Mouse (Mus musculus) cerebellum, adult 18-20 months (tissue): ENCODE results near the gene Erg.

Experiments
- DNase-seq, 2 experiments: peaks; one replicate each; pipeline ENCODE4 v3.0.0; 2021

The Erg gene

DNA sequence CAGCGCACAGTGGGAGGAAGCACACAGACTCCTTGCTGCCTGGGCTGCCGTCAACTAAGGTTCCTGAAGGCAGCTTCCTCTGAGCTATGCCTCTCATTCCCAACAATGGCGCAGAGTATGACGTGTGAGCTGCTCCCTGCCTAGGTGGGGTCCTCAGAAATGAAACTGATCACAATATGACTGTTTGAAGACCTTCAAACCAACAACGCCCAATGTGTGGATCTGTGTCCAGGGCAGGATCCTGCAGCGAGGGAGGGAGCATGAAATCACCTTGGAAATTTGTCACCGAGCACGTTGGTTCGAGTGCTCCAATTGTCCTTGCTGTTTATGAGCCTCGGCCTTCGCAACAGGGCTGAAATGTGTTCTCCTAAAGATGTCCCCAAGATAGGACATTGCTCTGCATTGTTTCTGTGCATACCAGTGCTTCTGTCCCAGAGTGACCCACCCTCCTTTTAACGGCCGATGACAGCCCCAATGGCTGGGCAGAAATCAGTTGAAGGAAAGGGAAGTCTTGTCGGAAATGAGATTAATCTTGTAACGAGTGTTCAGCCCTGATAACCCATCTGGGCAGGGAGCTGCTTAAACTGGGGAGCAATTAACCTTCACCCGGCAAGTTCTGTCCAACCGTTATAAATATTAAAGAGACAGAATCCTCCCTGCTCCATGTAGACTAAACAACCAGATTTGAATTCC lies 147.4 kb downstream of the Erg start:
- no peak for DNase-seq

- DNase-seq, result no peak
Observed at GRCm38 (mm10) chr16:95436611-95437010, 149.8 kb downstream of the Erg start.

DNA sequence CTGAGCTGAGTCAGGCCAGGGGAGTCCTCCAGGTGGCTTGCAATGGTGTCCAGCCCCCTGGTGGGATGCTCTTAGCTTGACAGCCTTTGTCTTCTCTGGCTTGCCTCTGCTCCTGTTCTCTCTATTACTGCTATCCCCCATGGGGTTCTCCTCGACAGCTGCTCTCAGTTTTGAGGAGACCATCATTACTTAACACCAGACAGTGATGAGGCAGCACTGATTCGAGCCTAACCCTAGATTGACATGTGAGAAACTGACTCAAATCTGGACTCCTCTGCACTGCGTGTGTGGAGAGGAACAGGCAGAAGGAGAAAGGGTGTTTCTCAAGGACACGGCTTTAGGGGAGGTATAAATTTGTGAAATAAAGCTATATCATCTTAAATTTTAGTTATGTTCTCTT lies 150.3 kb downstream of the Erg start:
- no peak for DNase-seq

DNA sequence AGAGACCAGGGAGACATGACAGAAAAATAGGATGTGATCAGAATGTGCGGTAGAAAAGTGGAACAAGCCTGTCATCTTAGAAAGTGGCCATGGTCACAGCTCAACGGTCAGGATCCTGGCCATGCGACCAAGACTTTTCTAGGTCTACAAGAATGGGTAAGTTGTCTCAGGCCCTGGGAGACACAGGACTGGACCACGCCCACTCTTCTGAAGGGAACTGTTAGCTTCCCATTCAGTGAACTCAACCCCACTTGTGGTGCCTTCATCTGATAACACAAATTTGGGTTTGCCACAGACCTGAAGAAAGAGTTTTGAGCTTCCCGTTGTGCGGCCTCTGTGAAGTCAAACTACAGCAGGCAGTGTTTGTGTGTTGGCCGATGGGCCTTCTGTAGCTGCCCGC lies 152.0 kb downstream of the Erg start:
- no peak for DNase-seq

- DNase-seq, result no peak
Observed at GRCm38 (mm10) chr16:95432540-95432971, 153.8 kb downstream of the Erg start.

- DNase-seq, result no peak
Observed at GRCm38 (mm10) chr16:95429851-95430250, 156.5 kb downstream of the Erg start.

DNA sequence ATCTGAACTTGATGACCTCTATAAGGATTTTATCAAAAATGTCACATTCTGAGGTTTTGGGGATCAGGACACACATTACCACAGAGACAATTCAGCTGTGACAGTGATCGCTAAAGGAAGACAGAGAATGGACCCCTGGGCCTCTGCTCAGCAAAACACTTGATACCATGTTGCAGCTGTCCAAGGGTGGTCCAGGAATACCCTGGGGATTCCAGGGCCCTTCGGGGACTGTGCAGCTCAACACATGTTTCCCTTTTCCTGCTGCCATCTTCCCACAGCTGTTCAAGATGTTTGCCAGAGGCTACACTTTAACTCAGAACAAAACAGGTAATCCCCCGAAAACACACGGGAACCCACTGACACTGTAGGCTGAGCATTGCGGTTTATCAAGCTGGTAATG lies 158.2 kb downstream of the Erg start:
- DNase-seq, result no peak

DNA sequence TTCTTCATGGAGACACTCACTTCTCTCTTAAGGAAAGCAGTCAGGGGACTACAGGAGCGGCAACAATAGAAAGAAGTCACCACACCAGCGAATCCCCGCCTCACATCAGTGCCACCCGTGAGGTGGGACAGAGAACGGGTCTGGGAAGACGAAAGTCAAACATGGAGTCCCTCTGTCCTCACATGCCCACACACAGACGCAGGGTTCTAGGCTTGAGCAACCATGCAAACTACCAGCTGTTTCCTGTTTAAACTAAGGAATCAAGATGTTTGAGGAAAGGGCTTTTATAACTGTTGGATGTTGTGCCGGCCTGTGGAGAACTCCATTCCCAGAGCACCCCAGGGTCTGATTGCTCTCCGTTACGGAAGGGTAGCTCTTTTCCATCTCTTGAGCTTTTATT lies 158.9 kb downstream of the Erg start:
- DNase-seq, result no peak

DNA sequence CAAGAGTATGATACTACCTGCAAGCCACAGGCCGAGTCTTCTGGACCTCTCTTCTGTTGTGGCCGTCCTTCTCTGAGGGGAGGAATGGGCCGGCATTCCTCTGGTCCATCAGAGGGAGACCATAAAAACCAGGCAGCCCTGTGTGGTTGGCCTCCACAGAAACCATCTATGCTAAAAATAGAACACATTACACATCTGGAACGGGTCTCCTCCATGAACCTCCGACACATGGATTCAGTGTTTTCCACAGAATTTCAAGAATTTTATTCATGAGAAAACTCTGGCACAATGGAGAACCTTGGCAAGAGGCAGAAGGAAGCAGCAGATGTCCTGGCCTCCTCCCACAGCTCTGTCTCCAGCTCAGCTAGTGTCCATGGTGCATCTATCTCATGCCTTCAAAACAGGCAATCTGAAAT lies 163.7 kb downstream of the Erg start:
- peak; percentile 59 to 76 for DNase-seq

- no peak for DNase-seq
Observed at GRCm38 (mm10) chr16:95421235-95421886, 165.0 kb downstream of the Erg start.

DNA sequence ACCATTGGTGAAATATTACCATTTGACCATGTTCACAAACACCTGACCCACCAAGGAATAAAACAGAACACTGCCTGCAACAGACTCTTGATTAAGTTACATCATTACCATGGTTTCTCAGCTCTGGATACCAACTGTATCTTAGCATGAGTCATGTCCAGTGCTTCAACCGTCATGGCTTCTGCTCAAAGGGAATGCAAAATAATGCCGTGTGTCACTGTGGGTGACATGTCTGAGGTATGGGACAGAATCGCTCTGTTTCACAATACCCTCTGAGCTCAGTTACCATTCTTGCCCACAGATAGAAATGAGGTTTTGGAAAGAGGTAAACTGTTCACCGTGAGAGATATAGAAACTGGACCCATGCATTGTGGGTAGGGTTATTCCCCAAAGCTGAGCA lies 170.5 kb downstream of the Erg start:
- no peak for DNase-seq

- DNase-seq, result no peak
Observed at GRCm38 (mm10) chr16:95415372-95415771, 171.0 kb downstream of the Erg start.

DNA sequence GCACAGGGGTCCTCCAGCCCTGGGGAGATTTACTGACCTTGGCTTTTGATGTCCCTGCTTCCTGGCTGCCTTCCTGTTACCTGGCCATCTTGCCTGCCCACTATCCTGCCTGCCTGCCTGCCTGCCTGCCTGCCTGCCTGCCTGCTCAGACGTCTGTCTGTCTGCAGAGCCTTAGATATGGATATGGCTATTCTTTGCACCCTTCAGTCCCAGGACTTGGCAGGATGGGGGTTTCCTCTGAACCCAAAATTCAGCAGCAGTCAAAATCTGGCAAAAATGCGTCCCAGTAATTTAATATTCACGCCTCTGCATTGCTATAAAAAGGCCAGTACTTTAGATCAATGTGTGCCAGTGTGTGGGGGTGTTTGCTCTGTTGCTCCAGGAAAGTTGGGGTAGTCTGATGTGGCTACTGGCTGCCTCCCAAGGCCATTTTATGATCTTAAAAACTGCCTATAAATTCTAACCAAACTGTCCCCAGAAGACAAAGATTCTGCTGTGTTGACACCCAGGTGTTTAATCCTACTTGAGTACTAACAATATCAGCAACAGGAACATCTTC lies 172.9 kb downstream of the Erg start:
- DNase-seq, result no peak

GRCm38 (mm10) chr16:95408096-95408495 lies 178.3 kb downstream of the Erg start:
- DNase-seq, result no peak

- DNase-seq, result no peak
Observed at GRCm38 (mm10) chr16:95405496-95405895, 180.9 kb downstream of the Erg start.

- DNase-seq, result peak; percentile 26 to 33
Observed at GRCm38 (mm10) chr16:95403453-95403852, 182.9 kb downstream of the Erg start.

GRCm38 (mm10) chr16:95401869-95402268 lies 184.5 kb downstream of the Erg start:
- peak; percentile 38 to 48 for DNase-seq

- DNase-seq, result no peak
Observed at GRCm38 (mm10) chr16:95398761-95399343, 187.5 kb downstream of the Erg start.

- no peak for DNase-seq
Observed at GRCm38 (mm10) chr16:95390787-95391186, 195.6 kb downstream of the Erg start.

DNA sequence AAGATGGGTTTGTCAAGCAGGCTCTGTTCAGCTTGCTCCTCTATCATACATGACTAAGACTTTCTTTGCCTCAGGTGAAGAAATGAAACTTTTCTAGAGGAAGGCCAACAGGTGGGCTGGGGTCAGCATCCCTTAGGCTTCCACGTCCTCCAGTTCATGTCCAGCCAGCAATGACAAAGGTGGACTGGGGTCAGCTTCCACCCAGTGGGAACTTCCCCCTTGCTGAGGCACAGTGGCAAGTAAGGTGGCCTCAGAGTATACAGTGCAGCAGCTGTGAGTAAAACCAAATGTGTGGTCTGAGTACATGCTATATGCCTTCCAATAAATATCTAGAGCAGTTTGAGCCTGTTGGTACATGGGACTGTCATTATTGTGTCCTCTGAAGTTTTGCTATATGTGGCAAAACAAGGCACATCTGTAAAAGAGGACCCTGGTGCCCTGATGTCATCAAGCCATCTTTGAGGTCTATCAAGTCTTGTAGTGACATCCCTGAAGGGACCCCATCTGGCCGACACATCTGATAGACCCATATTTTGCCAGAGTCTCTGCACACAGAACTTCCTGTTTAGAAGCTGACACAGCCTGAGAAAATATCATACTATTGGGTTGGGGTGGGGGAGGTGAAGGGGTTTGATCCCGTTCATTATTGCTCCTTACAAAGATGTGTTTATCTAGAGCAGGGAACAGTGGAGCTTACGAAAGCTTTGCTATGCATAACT lies 197.4 kb downstream of the Erg start:
- DNase-seq, result no peak

DNA sequence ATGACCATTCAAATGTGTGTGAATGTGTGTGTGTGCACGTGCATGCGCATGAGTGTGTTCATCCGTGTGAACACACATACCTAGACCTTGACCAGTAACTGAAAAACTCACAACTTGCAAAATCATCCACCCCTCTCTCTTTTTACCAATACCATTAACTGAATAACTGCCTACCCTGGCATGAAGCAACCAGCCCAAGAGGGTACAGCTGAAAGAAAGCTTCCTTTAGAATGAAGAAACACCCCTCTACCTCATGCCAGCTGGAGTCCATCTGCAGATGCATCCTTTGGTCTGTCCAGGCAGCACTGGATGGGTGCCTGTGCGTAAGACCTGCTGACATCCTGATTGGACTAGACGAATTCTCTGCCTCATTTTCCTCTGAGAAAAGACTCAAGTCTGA lies 198.1 kb downstream of the Erg start:
- no peak for DNase-seq

- DNase-seq, result no peak
Observed at GRCm38 (mm10) chr16:95387008-95387407, 199.4 kb downstream of the Erg start.

DNA sequence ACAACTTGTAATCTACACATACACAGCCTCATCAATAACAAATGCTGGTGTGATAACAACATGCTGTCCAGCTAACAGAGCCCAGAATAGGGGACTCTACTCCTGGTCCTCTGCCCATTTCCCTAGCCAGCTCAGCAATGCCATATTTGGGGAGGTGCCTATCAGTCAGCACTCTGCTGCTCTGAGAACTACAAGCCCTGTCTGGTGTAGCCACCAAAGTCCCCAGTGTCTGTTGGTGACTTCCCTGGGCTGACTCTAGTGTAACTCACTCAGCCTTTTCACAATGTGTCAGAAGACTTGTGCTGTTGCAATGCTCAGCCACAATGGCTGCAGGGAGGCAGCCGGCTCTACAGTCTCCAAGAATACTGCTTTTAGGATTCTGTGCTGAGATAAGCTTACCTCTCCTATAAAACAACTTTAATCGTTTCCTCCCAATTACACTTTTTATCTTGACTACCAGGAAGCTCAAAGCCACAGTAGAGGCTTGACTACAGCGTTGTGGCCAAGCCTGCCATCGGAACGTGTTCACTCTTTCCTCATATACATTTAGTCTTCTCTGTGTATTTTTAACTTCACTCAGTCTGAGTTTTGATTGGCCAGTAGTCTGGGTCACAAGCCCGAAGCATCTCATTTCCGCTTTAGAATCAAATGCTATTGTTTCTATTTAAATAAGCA lies 201.0 kb downstream of the Erg start:
- no peak for DNase-seq
